Mouse (Mus musculus) intestine, postnatal 0 days (tissue): Measurements from ENCODE around the gene Trp53i11. TPM values are rescaled to one million over a fixed set of nuclear protein-coding genes. Genes with fewer than 3 reads are reported as not detected.

Source experiments
- ATAC-seq: fragments of 200-750 bp; cut with Nextera tagmentation; 2 replicates; pipeline ENCODE4 v1.8.0; 2017; ENCODE audit warnings: mild to moderate bottlenecking, moderate TSS enrichment, moderate library complexity
- H3K27ac ChIP-seq: fragments of 300-500 bp; sonication (generic); 2 replicates; pipeline ENCODE4 v1.5.1; 2014; ENCODE audit warnings: mild to moderate bottlenecking, low read depth, low read length, moderate library complexity
- H3K27me3 ChIP-seq: fragments of 300-500 bp; sonication (generic); replicated peaks from 2 replicates; pipeline ENCODE4 v1.6.1; 2014; ENCODE audit warnings: low read length, mixed read lengths; ENCODE audit not compliant: control insufficient read depth, insufficient read depth
- H3K36me3 ChIP-seq: fragments of 300-500 bp; sonication (generic); 2 replicates; pipeline ENCODE4 v1.6.1; 2014; ENCODE audit warnings: mild to moderate bottlenecking, moderate library complexity; ENCODE audit not compliant: control insufficient read depth, insufficient read depth
- H3K4me1 ChIP-seq: fragments of 300-500 bp; sonication (generic); replicated peaks from 2 replicates; pipeline ENCODE4 v1.6.1; 2014; ENCODE audit warnings: antibody characterized with exemption, low read length, mixed read lengths; ENCODE audit not compliant: control insufficient read depth, insufficient read depth
- H3K4me2 ChIP-seq: fragments of 300-500 bp; sonication (generic); replicated peaks from 2 replicates; pipeline ENCODE4 v1.6.1; 2014; ENCODE audit warnings: low read depth, mild to moderate bottlenecking, moderate library complexity
- H3K4me3 ChIP-seq: fragments of 300-500 bp; sonication (generic); 2 replicates; pipeline ENCODE4 v1.5.1; 2014; ENCODE audit warnings: low read depth, low read length
- H3K9ac ChIP-seq: fragments of 300-500 bp; sonication (generic); 2 replicates; pipeline ENCODE4 v1.6.1; 2014; ENCODE audit warnings: mild to moderate bottlenecking, low read depth, low read length
- H3K9me3 ChIP-seq: fragments of 300-500 bp; sonication (generic); 2 replicates; pipeline ENCODE4 v1.6.1; 2016; ENCODE audit warnings: mixed run types; ENCODE audit not compliant: control insufficient read depth
- CTCF ChIP-seq: sonication (generic); IDR thresholded peaks from 2 replicates; pipeline ENCODE4 v1.5.1; 2016; ENCODE audit warnings: low read depth, mild to moderate bottlenecking, control low read depth, antibody characterized with exemption, moderate library complexity
- WGBS: fragments of 180-500 bp; shearing (Covaris S2); extraction: QIAGEN DNeasy Blood & Tissue Kit; methylation state at CpG from one replicate; pipeline ENCODE4 v1.1.7; 2014; 5-methylcytosine and 5-hydroxymethylcytosine counted together
- polyA plus RNA-seq: library from polyadenylated mRNA; unstranded; fragments of >200 nt; fragmentation: Nextera tagmentation; extraction: Ambion mirVana; gene quantifications from 2 replicates; pipeline ENCODE4 v1.2.1, GENCODE M21; 2015

The Trp53i11 gene
- polyA plus RNA-seq, 1 experiment from 2014 or later: 21.8 TPM

DNA sequence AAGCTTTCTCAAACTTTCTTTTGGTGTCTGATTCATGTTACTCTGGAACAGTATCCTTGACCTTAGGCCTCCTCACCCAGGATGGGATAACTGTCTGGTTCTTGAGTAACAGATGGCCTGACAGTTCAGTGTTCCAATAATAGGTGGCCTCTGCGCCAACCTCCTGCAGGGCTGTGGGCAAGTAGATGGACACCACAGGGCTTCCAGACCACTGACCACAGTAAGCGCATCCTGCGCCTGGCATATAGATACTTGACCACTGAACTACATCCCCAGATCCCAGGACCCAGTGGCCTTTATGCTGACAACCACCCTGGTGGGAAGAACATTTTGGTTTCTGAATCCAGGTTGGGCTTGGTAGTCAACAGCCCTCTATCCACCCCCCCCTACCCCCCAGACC is 32.2 kb downstream of the Trp53i11 start:
- Histone ChIP-seq H3K4me3 (no peak overlapping the region), H3K27ac (no peak overlapping the region), H3K27me3 (no peaks in the 10 kb centered on the region), H3K4me2 (no peak overlapping the region), H3K9ac (no peak overlapping the region), H3K9me3 (no peaks in the 10 kb centered on the region), H3K4me1 (no peaks in the 10 kb centered on the region), H3K36me3 (peaks cover 6% of the 10 kb centered on the region; the same call in 1 of the 2 replicates)
- no peak for TF ChIP-seq CTCF
- ATAC-seq: no peak
- WGBS: 98% methylated on average over 3 of the region's 3 CpGs

DNA sequence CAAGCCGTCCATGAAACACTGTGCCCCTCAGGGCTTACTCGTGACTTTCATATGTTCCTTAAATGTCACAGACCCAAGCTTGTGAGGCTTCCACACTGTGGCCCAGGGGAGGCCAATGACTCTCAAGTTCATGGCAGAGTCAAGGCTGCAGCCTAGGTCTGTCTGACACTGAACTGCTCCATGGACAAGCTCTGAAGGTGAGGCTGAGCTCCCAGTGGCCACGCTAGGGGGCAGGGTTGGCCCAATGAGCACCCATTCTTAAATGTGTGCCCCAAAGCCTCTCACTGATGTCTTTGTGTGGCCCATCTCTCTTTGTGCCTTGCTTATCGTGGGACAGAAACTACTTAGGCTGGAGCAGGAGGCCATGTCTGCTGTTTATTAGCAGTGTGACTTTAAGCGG is 33.1 kb downstream of the Trp53i11 start:
- Histone ChIP-seq H3K4me3 (no peak overlapping the region), H3K27me3 (no peaks in the 10 kb centered on the region), H3K36me3 (peaks cover 6% of the 10 kb centered on the region; the same call in 1 of the 2 replicates), H3K9ac (no peak overlapping the region), H3K27ac (no peak overlapping the region), H3K4me2 (no peak overlapping the region), H3K4me1 (no peaks in the 10 kb centered on the region), H3K9me3 (no peaks in the 10 kb centered on the region)
- 69% methylated on average over 5 of the region's 5 CpGs for WGBS
- peak; percentile 42; the same call in 1 of the 2 replicates for TF ChIP-seq CTCF
- ATAC-seq: no peak

GRCm38 (mm10) chr2:93223463-93223862 is 36.1 kb downstream of the Trp53i11 start:
- 50% methylated on average over 6 of the region's 6 CpGs for WGBS
- 0 out of 2 replicates have a peak, but pooled peaks cover 3% of the 10 kb centered on the region for H3K4me1 ChIP-seq
- H3K4me3 ChIP-seq: no peak overlapping the region
- ATAC-seq: no peak
- no peak overlapping the region for H3K9ac ChIP-seq
- H3K9me3 ChIP-seq: no peaks in the 10 kb centered on the region
- TF ChIP-seq CTCF: no peak
- no peaks in the 10 kb centered on the region for H3K27me3 ChIP-seq
- H3K27ac ChIP-seq: no peak overlapping the region
- no peak overlapping the region for H3K4me2 ChIP-seq
- peaks cover 6% of the 10 kb centered on the region; the same call in 1 of the 2 replicates for H3K36me3 ChIP-seq

DNA sequence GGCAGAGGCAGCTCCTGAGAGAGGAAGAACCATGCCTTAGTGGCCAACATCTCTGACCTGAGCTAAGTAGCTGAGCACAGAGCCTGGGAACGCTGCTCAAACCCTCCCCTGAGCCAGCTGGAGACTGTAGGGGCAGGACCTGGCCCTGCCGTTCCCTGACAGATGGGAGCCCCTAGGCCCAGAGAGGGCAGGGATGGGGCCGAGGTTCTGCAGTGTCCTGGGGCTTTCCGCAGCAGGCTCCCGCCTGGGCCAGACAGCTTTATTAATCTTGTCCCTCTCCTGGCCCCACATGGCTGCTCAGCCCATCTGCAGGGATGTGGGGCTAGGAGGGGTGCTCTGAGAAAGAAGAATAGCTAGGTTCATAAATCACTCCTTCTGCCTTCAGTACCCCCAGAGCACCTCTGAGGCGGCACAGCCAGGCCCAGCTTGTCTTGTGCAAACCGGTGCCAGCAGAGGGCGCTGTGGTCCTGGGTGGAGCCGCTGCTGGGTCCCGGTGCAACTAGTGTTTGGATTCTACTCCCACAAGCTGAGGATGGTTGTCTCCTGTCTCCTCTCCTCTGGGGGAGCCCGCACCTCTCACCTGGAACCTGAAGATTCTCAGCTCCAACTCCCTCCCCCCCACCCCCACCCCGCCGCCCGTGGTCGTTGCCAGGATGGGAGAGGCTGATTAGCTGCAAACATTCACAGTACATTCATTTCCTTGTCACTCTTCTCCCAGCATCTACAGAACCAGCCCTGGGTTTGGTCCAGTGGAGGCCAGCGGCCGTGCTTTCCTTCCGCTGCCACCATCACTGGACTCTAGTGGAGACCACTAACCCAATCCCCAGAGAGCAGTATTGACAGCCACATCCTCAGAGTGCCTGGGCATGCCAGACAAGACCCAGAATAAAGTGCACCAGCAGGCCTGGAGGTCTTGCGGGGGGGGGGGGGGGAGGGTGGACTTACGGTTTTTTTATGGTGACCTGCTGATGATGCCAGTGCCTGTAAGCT is 39.6 kb downstream of the Trp53i11 start:
- no peaks in the 10 kb centered on the region for H3K9me3 ChIP-seq
- H3K27ac ChIP-seq: no peak overlapping the region
- WGBS: 20% methylated on average over 20 of the region's 20 CpGs
- peak; percentile 95 for TF ChIP-seq CTCF
- no peaks in the 10 kb centered on the region for H3K27me3 ChIP-seq
- H3K4me2 ChIP-seq: no peak overlapping the region
- H3K4me3 ChIP-seq: no peak overlapping the region
- no peak overlapping the region for H3K9ac ChIP-seq
- ATAC-seq: peak; percentile 60
- peaks cover 4% of the 10 kb centered on the region; the same call in 1 of the 2 replicates for H3K36me3 ChIP-seq
- H3K4me1 ChIP-seq: 0 out of 2 replicates have a peak, but pooled peaks cover 3% of the 10 kb centered on the region

GRCm38 (mm10) chr2:93227713-93228479 is 40.5 kb downstream of the Trp53i11 start:
- Histone ChIP-seq H3K36me3 (no peaks in the 10 kb centered on the region; the same call in 1 of the 2 replicates), H3K9me3 (no peaks in the 10 kb centered on the region), H3K4me3 (no peak overlapping the region), H3K27ac (no peak overlapping the region), H3K27me3 (no peaks in the 10 kb centered on the region), H3K4me2 (no peak overlapping the region), H3K9ac (no peak overlapping the region), H3K4me1 (0 out of 2 replicates have a peak, but pooled peaks cover 3% of the 10 kb centered on the region)
- no peak for ATAC-seq
- 69% methylated on average over 9 of the region's 9 CpGs for WGBS
- TF ChIP-seq CTCF: no peak

DNA sequence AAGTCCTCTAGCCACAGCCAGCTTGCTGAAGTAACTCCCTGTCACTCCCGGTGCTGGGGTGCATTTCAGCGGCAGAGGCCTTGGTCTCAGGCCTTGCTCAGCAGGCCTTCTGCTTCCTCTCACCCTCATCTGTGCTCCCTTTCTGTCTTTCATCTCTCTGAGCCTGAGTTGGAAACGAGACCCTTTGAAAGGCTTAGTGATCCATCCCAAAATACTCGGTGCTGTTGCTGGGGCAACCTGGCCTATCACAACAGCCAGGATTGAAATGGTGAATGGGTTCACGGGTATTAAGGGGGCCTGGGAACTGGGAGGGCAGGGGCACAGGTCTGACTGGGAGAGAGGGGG is 41.1 kb downstream of the Trp53i11 start:
- no peak for ATAC-seq
- Histone ChIP-seq H3K4me3 (no peak overlapping the region), H3K27me3 (no peaks in the 10 kb centered on the region), H3K27ac (no peak overlapping the region), H3K9me3 (no peaks in the 10 kb centered on the region), H3K4me1 (0 out of 2 replicates have a peak, but pooled peaks cover 3% of the 10 kb centered on the region), H3K9ac (no peak overlapping the region), H3K4me2 (no peak overlapping the region), H3K36me3 (no peaks in the 10 kb centered on the region; the same call in 1 of the 2 replicates)
- WGBS: 50% methylated on average over 5 of the region's 5 CpGs
- no peak for TF ChIP-seq CTCF
